Mouse (Mus musculus): Measurements from ENCODE around the gene Tmem101.

DNA sequence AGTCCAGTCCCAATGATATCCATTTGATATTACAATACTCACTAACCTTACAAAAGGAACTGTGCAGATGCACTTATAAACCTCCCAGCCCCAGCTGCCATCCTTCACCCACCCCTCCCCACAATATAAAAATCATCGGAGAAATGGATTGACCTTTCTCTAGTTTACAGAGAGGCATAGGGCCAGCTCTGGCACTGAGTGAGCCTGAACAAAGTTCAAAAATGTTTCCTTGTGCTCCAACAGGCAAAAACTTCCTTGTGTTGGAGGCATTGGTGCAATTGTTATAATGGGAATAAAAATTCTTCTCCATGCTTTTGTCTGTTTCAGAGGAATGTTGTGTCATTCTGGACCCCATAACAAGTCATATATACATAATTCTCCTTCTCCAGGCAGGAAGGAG, 30.0 kb upstream of the Tmem101 start:
- TF ChIP-seq CTCF (IDR thresholded peaks at IDR 0.05) (no peak), EP300 (IDR thresholded peaks at IDR 0.05) (no peak)

Data from lung, postnatal 0 days (tissue).